Mouse (Mus musculus): ENCODE data around the gene Dync1i1.
"Not testable (repeated sequence)": the region's sequence is repeated elsewhere in the genome, so short reads cannot be mapped to it uniquely, and the experiment has no call there.

Dync1i1 gene

GRCm38 (mm10) chr6:5725611-5726236 is at the start of gene Dync1i1:
Gene Dync1i1 (plus strand): TSS chr6:5725639.
- peak; percentile 2 for DNase-seq

- no peak for DNase-seq
Observed at GRCm38 (mm10) chr6:5679738-5680137, 45.7 kb upstream of the Dync1i1 start.

- no peak for DNase-seq
Observed at GRCm38 (mm10) chr6:5701826-5702225, 23.6 kb upstream of the Dync1i1 start.

- DNase-seq, result not testable (repeated sequence)
Observed at GRCm38 (mm10) chr6:5707894-5708293, 17.5 kb upstream of the Dync1i1 start.

- DNase-seq, result no peak
Observed at GRCm38 (mm10) chr6:5710063-5710605, 15.3 kb upstream of the Dync1i1 start.

GRCm38 (mm10) chr6:5712620-5713019 is 12.8 kb upstream of the Dync1i1 start:
- no peak for DNase-seq

GRCm38 (mm10) chr6:5715101-5715618 is 10.3 kb upstream of the Dync1i1 start:
- no peak for DNase-seq

GRCm38 (mm10) chr6:5718955-5719354 is 6.5 kb upstream of the Dync1i1 start:
- DNase-seq, result no peak

- not testable (repeated sequence) for DNase-seq
Observed at GRCm38 (mm10) chr6:5720716-5721115, 4.7 kb upstream of the Dync1i1 start.

- no peak for DNase-seq
Observed at GRCm38 (mm10) chr6:5723986-5724385, 1.5 kb upstream of the Dync1i1 start.

GRCm38 (mm10) chr6:5726237-5726670 is 815 bp downstream of the Dync1i1 start:
- DNase-seq, result no peak

- DNase-seq, result no peak
Observed at GRCm38 (mm10) chr6:5733217-5733616, 7.8 kb downstream of the Dync1i1 start.

- DNase-seq, result no peak
Observed at GRCm38 (mm10) chr6:5734398-5734797, 9.0 kb downstream of the Dync1i1 start.

- DNase-seq, result no peak
Observed at GRCm38 (mm10) chr6:5734862-5735261, 9.4 kb downstream of the Dync1i1 start.

GRCm38 (mm10) chr6:5739711-5740110 is 14.3 kb downstream of the Dync1i1 start:
- DNase-seq, result no peak

- no peak for DNase-seq
Observed at GRCm38 (mm10) chr6:5741395-5742032, 16.1 kb downstream of the Dync1i1 start.

- DNase-seq, result no peak
Observed at GRCm38 (mm10) chr6:5750079-5750711, 24.8 kb downstream of the Dync1i1 start.

GRCm38 (mm10) chr6:5752128-5752527 is 26.7 kb downstream of the Dync1i1 start:
- no peak for DNase-seq

GRCm38 (mm10) chr6:5752617-5753016 is 27.2 kb downstream of the Dync1i1 start:
- DNase-seq, result no peak

- no peak for DNase-seq
Observed at GRCm38 (mm10) chr6:5756509-5757130, 31.2 kb downstream of the Dync1i1 start.

GRCm38 (mm10) chr6:5762943-5763342 is 37.5 kb downstream of the Dync1i1 start:
- no peak for DNase-seq

- DNase-seq, result no peak
Observed at GRCm38 (mm10) chr6:5768576-5768975, 43.1 kb downstream of the Dync1i1 start.

- DNase-seq, result no peak
Observed at GRCm38 (mm10) chr6:5770283-5770682, 44.8 kb downstream of the Dync1i1 start.
